ENCODE assay signal across 22 mouse cellular contexts in genomic region chr7:81604991-81605390, GRCm38 (mm10). TPM values are rescaled to one million over a fixed set of nuclear protein-coding genes. Genes with fewer than 3 reads are reported as not detected.
DNase-seq lines count a peak whose midpoint lies in the region; ATAC-seq and TF ChIP-seq lines count a peak whose summit lies in the region.
"Had no signal": no experiment of that assay in that cellular context is flagged by ENCODE, and none has a peak within 500 bp of the region (broad histone marks: within the 10 kb centered on the region; RNA-seq: fewer than 3 reads in every experiment).

No protein-coding gene starts in this region.

- no peaks in the 10 kb centered on the region for H3K27me3 ChIP-seq in MEL (ENCODE audit: control insufficient read depth in 1 of 2, insufficient read depth in 2 of 2, low read length in 2 of 2)
- H3K27me3 ChIP-seq in liver, embryonic 13.5 days: no peaks in the 10 kb centered on the region
- H3K27me3 ChIP-seq in liver, postnatal 0 days (ENCODE audit: insufficient read depth, low read length): no peaks in the 10 kb centered on the region
- H3K27me3 ChIP-seq: embryonic facial prominence, embryonic 13.5 days; forebrain, embryonic 13.5 days; hindbrain, embryonic 13.5 days had no signal

- TF ChIP-seq RAD21 in MEL (IDR thresholded peaks at IDR 0.05; ENCODE audit: low read depth, low read length): no peak

- 0 out of 2 replicates have a peak overlapping the region, but pooled peaks have one; percentile 10 for H3K4me2 ChIP-seq in liver, embryonic 13.5 days
- no peak overlapping the region for H3K4me2 ChIP-seq in liver, postnatal 0 days (ENCODE audit: low read depth, low read length)
- H3K4me2 ChIP-seq: embryonic facial prominence, embryonic 13.5 days; forebrain, embryonic 13.5 days; hindbrain, embryonic 13.5 days had no signal

- peaks cover 2 to 13% of the 10 kb centered on the region in 2 experiments; a peak in 3 of 4 replicates for H3K4me1 ChIP-seq in MEL (ENCODE audit: control insufficient read depth in 1 of 2, insufficient read depth in 2 of 2, low read length in 2 of 2)
- H3K4me1 ChIP-seq in liver, embryonic 13.5 days (replicated peaks): peaks cover 47% of the 10 kb centered on the region
- H3K4me1 ChIP-seq in liver, postnatal 0 days (ENCODE audit: insufficient read depth): no peaks in the 10 kb centered on the region
- H3K4me1 ChIP-seq: embryonic facial prominence, embryonic 13.5 days; forebrain, embryonic 13.5 days; hindbrain, embryonic 13.5 days had no signal

- no peak overlapping the region for H3K9ac ChIP-seq in MEL (ENCODE audit: control insufficient read depth, low read depth, low read length, poor library complexity, severe bottlenecking)
- no peak overlapping the region for H3K9ac ChIP-seq in liver, embryonic 13.5 days
- no peak overlapping the region for H3K9ac ChIP-seq in liver, postnatal 0 days (replicated peaks)
- H3K9ac ChIP-seq: embryonic facial prominence, embryonic 13.5 days; forebrain, embryonic 13.5 days; forebrain, postnatal 0 days; hindbrain, embryonic 13.5 days had no signal

- TF ChIP-seq POLR2A in MEL (IDR thresholded peaks at IDR 0.05; ENCODE audit: control insufficient read depth in 1 of 2, insufficient read depth in 1 of 2, low read depth in 1 of 2, low read length in 2 of 2, poor library complexity in 1 of 2): no peak

- no peak overlapping the region for H3K4me3 ChIP-seq in MEL (ENCODE audit: control insufficient read depth in 1 of 2, insufficient read depth in 1 of 2, low read depth in 2 of 2, low read length in 2 of 2)
- no peak overlapping the region for H3K4me3 ChIP-seq in liver, embryonic 13.5 days (replicated peaks)
- H3K4me3 ChIP-seq in liver, postnatal 0 days (ENCODE audit: low read depth, low read length): no peak overlapping the region
- H3K4me3 ChIP-seq: embryonic facial prominence, embryonic 13.5 days; forebrain, embryonic 13.5 days; heart, embryonic 10.5 days; hindbrain, embryonic 13.5 days had no signal

- ATAC-seq in liver, embryonic 13.5 days (ENCODE audit: low read depth): peak; percentile 37
- ATAC-seq in liver, postnatal 0 days: no peak
- ATAC-seq: CD4-positive, CD25-positive, alpha-beta regulatory T cell, adult 4 months; forebrain, embryonic 13.5 days; forebrain, postnatal 0 days; hindbrain, postnatal 0 days had no signal

- 30% methylated on average over 5 of the region's 5 CpGs for WGBS in liver, embryonic 13.5 days (ENCODE audit: insufficient replicate concordance)
- 62% methylated on average over 5 of the region's 5 CpGs for WGBS in liver, postnatal 0 days (ENCODE audit: insufficient replicate concordance)

- H3K36me3 ChIP-seq in MEL (ENCODE audit: control insufficient read depth in 1 of 2, insufficient read depth in 2 of 2, low read length in 2 of 2): peaks cover 0 to 5% of the 10 kb centered on the region in 2 experiments; a peak in 2 of 4 replicates
- H3K36me3 ChIP-seq in liver, embryonic 13.5 days: no peaks in the 10 kb centered on the region
- H3K36me3 ChIP-seq in liver, postnatal 0 days (replicated peaks; ENCODE audit: insufficient read depth, low read length): no peaks in the 10 kb centered on the region
- H3K36me3 ChIP-seq: embryonic facial prominence, embryonic 13.5 days had no signal

- DNase-seq in heart, adult 11 months: peak; percentile 41
- DNase-seq in heart, postnatal 25 days (ENCODE audit: low spot score): no peak
- DNase-seq in MEL (ENCODE audit: low read depth, low spot score): peak; percentile 18
- no peak for DNase-seq in liver, embryonic 13.5 days
- peak; percentile 2 for DNase-seq in liver, postnatal 0 days
- DNase-seq in frontal cortex, adult 2 months (ENCODE audit: extremely low spot score in 1 of 2, low spot score in 1 of 2): no peak
- DNase-seq in frontal cortex, postnatal 36 days (ENCODE audit: low spot score in 2 of 2): no peak
- DNase-seq: adrenal gland, postnatal 10 days; B cell, adult 2 months; cerebellum, adult 18-20 months; cerebellum, adult 9-11 months; cerebellum, postnatal 36 days; forebrain, postnatal 0 days; heart, adult 18-20 months; heart, postnatal 10 days had no signal

- TF ChIP-seq EP300 in MEL (IDR thresholded peaks at IDR 0.05; ENCODE audit: low read depth in 1 of 2, low read length in 2 of 2): no peak
- TF ChIP-seq EP300 in liver, postnatal 0 days (IDR thresholded peaks at IDR 0.05; ENCODE audit: low read depth): no peak

- no peak overlapping the region for H3K27ac ChIP-seq in MEL (ENCODE audit: control insufficient read depth, low read depth, low read length)
- peak overlapping the region; percentile 77 for H3K27ac ChIP-seq in liver, embryonic 13.5 days
- no peak overlapping the region for H3K27ac ChIP-seq in liver, postnatal 0 days (ENCODE audit: low read depth)
- H3K27ac ChIP-seq: embryonic facial prominence, embryonic 13.5 days; forebrain, embryonic 13.5 days; heart, embryonic 10.5 days; hindbrain, embryonic 13.5 days; hindbrain, postnatal 0 days had no signal

- H3K9me3 ChIP-seq in MEL (replicated peaks; ENCODE audit: insufficient read depth, low read length): no peaks in the 10 kb centered on the region
- H3K9me3 ChIP-seq in liver, embryonic 13.5 days (replicated peaks): no peaks in the 10 kb centered on the region
- H3K9me3 ChIP-seq in liver, postnatal 0 days (ENCODE audit: low read length): no peaks in the 10 kb centered on the region
- H3K9me3 ChIP-seq: embryonic facial prominence, embryonic 13.5 days; forebrain, embryonic 13.5 days; G1E; heart, embryonic 10.5 days; hindbrain, embryonic 13.5 days had no signal

- intact Hi-C loops in heart, postnatal 25 days (cut with DNase I): no loop called here

- TF ChIP-seq CTCF in MEL (IDR thresholded peaks at IDR 0.05 in 2 of 3, conservative IDR thresholded peaks at IDR 0.05 in 1 of 3; ENCODE audit: control insufficient read depth in 1 of 3, insufficient read depth in 1 of 3, low read depth in 2 of 3, low read length in 3 of 3, poor library complexity in 1 of 3, severe bottlenecking in 1 of 3): no peak
- TF ChIP-seq CTCF in liver, postnatal 0 days (IDR thresholded peaks at IDR 0.05; ENCODE audit: low read depth): no peak

- H3K79me2 ChIP-seq in MEL (ENCODE audit: control insufficient read depth, insufficient read depth, low read length, poor library complexity): no peaks in the 10 kb centered on the region

TF ChIP-seq in MEL, 35 proteins besides CTCF, POLR2A, EP300 and RAD21:
- TF ChIP-seq USF1 (IDR thresholded peaks at IDR 0.05; ENCODE audit: low read depth, low read length) (peak; percentile 63; the same call in 1 of the 2 replicates), TAL1 (IDR thresholded peaks at IDR 0.05; ENCODE audit: low read length) (no peak)

RNA-seq across cellular contexts. Expression of gene Whamm, which starts 33.9 kb away (rescaled TPM):
- 1 to 10 TPM; 8.2 to 9.4 TPM for total RNA-seq in heart, postnatal 25 days (2021)
- 9.4 and 11.1 TPM in 2 replicates for total RNA-seq in MEL (2012; rRNA removed)
- 10 to 100 TPM in 1 of 2 experiments, not detected in 1; 22.9 TPM for polyA plus RNA-seq in MEL (2012; ENCODE audit: insufficient read depth in 1 of 2, insufficient read length in 2 of 2, low read depth in 1 of 2, low replicate concordance in 2 of 2, missing spikeins in 1 of 2)
- polyA plus RNA-seq in liver, embryonic 13.5 days (2015; fragmentation: Nextera tagmentation; extraction: Ambion mirVana): 4.0 and 4.5 TPM in 2 replicates
- 7.0 and 8.1 TPM in 2 replicates for polyA plus RNA-seq in liver, postnatal 0 days (2015; fragmentation: Nextera tagmentation; extraction: Ambion mirVana)
- 21.4 and 24.2 TPM in 2 replicates for polyA plus RNA-seq in frontal cortex, adult 2 months (2012; rRNA removed)

RNA-seq across cellular contexts. Expression of gene Fsd2, which starts 38.2 kb away (rescaled TPM):
- total RNA-seq in heart, postnatal 25 days (2021): 100 to 1,000 TPM; 300 to 302 TPM
- total RNA-seq in MEL (2012; rRNA removed): not detected in 2 replicates
- polyA plus RNA-seq in MEL (2012; ENCODE audit: insufficient read depth in 1 of 2, insufficient read length in 2 of 2, low read depth in 1 of 2, low replicate concordance in 2 of 2, missing spikeins in 1 of 2): under 1 TPM in 1 of 2 experiments, not detected in 1; 0.03 TPM
- 0.06 and 0.15 TPM in 2 replicates for polyA plus RNA-seq in liver, embryonic 13.5 days (2015; fragmentation: Nextera tagmentation; extraction: Ambion mirVana)
- 0.28 and 0.50 TPM in 2 replicates for polyA plus RNA-seq in liver, postnatal 0 days (2015; fragmentation: Nextera tagmentation; extraction: Ambion mirVana)
- polyA plus RNA-seq in frontal cortex, adult 2 months (2012; rRNA removed): 0.22 and 0.25 TPM in 2 replicates
- polyA plus RNA-seq: G1E had no signal

Comparison
In these comparisons a context has a peak if more than half of its experiments do, and no peak if none do; other contexts are left out.
1. DNase-seq: peak in heart, adult 11 months (single experiment), MEL (single experiment) and liver, postnatal 0 days (single experiment); none in heart, postnatal 25 days (single experiment), liver, embryonic 13.5 days (single experiment), frontal cortex, adult 2 months (0 of 2) and frontal cortex, postnatal 36 days (0 of 2).